Comparison of ENCODE assay signal across 10 mouse cellular contexts in genomic region chr5:127865157-127865556, GRCm38 (mm10).
"Had no signal": no experiment of that assay in that cellular context is flagged by ENCODE, and none has a peak within 500 bp of the region (broad histone marks: within the 10 kb centered on the region; RNA-seq: fewer than 3 reads in every experiment).

No protein-coding gene starts in this region.

- DNase-seq: liver, embryonic 13.5 days; liver, postnatal 0 days; lung, adult 2 months; lung, postnatal 14 days; lung, postnatal 36 days; right cerebral cortex, postnatal 14 days; spleen, adult 18-20 months; thymus, adult 2 months; thymus, postnatal 25 days; thymus, postnatal 4 days had no signal
